In genomic region chr10:79852107-79852789, GRCm38 (mm10) we compare ENCODE assay signal across 8 mouse cellular contexts. TPM values are rescaled to one million over a fixed set of nuclear protein-coding genes. Genes with fewer than 3 reads are reported as not detected.
DNase-seq lines count a peak whose midpoint lies in the region; ATAC-seq and TF ChIP-seq lines count a peak whose summit lies in the region.

No protein-coding gene starts in this region.

- H3K27ac ChIP-seq in forebrain, embryonic 13.5 days: peak overlapping the region; percentile 100
- peak overlapping the region; percentile 99 for H3K27ac ChIP-seq in liver, postnatal 0 days (ENCODE audit: low read depth)
- H3K27ac ChIP-seq in stomach, embryonic 15.5 days: peak overlapping the region; percentile 100

- 63% methylated on average over 9 of the region's 9 CpGs for WGBS in forebrain, embryonic 13.5 days
- WGBS in liver, postnatal 0 days (ENCODE audit: insufficient replicate concordance): 43% methylated on average over 9 of the region's 9 CpGs
- WGBS in stomach, embryonic 15.5 days: 30% methylated on average over 9 of the region's 9 CpGs

- TF ChIP-seq CTCF in liver, postnatal 0 days (IDR thresholded peaks at IDR 0.05; ENCODE audit: low read depth): no peak

- H3K27me3 ChIP-seq in megakaryocyte, embryonic 14.5 days (replicated peaks): no peaks in the 10 kb centered on the region
- no peaks in the 10 kb centered on the region for H3K27me3 ChIP-seq in forebrain, embryonic 13.5 days
- H3K27me3 ChIP-seq in liver, postnatal 0 days (ENCODE audit: insufficient read depth, low read length): no peaks in the 10 kb centered on the region
- no peaks in the 10 kb centered on the region for H3K27me3 ChIP-seq in stomach, embryonic 15.5 days (replicated peaks)

- H3K9me3 ChIP-seq in megakaryocyte, embryonic 14.5 days: no peaks in the 10 kb centered on the region
- H3K9me3 ChIP-seq in forebrain, embryonic 13.5 days (replicated peaks): no peaks in the 10 kb centered on the region
- no peaks in the 10 kb centered on the region for H3K9me3 ChIP-seq in liver, postnatal 0 days (ENCODE audit: low read length)
- H3K9me3 ChIP-seq in stomach, embryonic 15.5 days: no peaks in the 10 kb centered on the region

- H3K9ac ChIP-seq in forebrain, embryonic 13.5 days: peak overlapping the region; percentile 79
- peak overlapping the region; percentile 70 for H3K9ac ChIP-seq in liver, postnatal 0 days (replicated peaks)
- no peak overlapping the region for H3K9ac ChIP-seq in stomach, embryonic 15.5 days

- H3K36me3 ChIP-seq in megakaryocyte, embryonic 14.5 days (replicated peaks; ENCODE audit: low read length): peaks cover 15% of the 10 kb centered on the region
- peaks cover 11% of the 10 kb centered on the region for H3K36me3 ChIP-seq in forebrain, embryonic 13.5 days (ENCODE audit: poor library complexity, severe bottlenecking)
- peaks cover 8% of the 10 kb centered on the region for H3K36me3 ChIP-seq in liver, postnatal 0 days (replicated peaks; ENCODE audit: insufficient read depth, low read length)
- no peaks in the 10 kb centered on the region for H3K36me3 ChIP-seq in stomach, embryonic 15.5 days

- DNase-seq in induced T-regulatory cell, adult 2 months (ENCODE audit: low read depth): peak; percentile 64
- peak; percentile 32 for DNase-seq in liver, postnatal 0 days
- no peak for DNase-seq in left cerebral cortex, adult 9 months (ENCODE audit: low spot score in 2 of 2)

- TF ChIP-seq EP300 in liver, postnatal 0 days (IDR thresholded peaks at IDR 0.05; ENCODE audit: low read depth): no peak

- H3K4me2 ChIP-seq in forebrain, embryonic 13.5 days: peak overlapping the region; percentile 91
- H3K4me2 ChIP-seq in liver, postnatal 0 days (ENCODE audit: low read depth, low read length): peak overlapping the region; percentile 98
- peak overlapping the region; percentile 85 for H3K4me2 ChIP-seq in stomach, embryonic 15.5 days

- peaks cover 59% of the 10 kb centered on the region for H3K4me1 ChIP-seq in megakaryocyte, embryonic 14.5 days
- peaks cover 49% of the 10 kb centered on the region for H3K4me1 ChIP-seq in forebrain, embryonic 13.5 days
- H3K4me1 ChIP-seq in liver, postnatal 0 days (ENCODE audit: insufficient read depth): peaks cover 37% of the 10 kb centered on the region
- H3K4me1 ChIP-seq in stomach, embryonic 15.5 days: peaks cover 31% of the 10 kb centered on the region

- ATAC-seq in megakaryocyte, adult 5-6 weeks (ENCODE audit: poor library complexity, severe bottlenecking): no peak
- no peak for ATAC-seq in forebrain, embryonic 13.5 days
- no peak for ATAC-seq in liver, postnatal 0 days
- no peak for ATAC-seq in stomach, embryonic 15.5 days (ENCODE audit: insufficient read depth, low FRiP score, low read depth)
- ATAC-seq in megakaryocyte-erythroid progenitor cell, adult 5-6 weeks (replicated peaks; ENCODE audit: low FRiP score, low TSS enrichment, poor library complexity, severe bottlenecking): no peak

- H3K4me3 ChIP-seq in megakaryocyte, embryonic 14.5 days (replicated peaks): peak overlapping the region; percentile 98
- H3K4me3 ChIP-seq in forebrain, embryonic 13.5 days: peak overlapping the region; percentile 100
- H3K4me3 ChIP-seq in liver, postnatal 0 days (ENCODE audit: low read depth, low read length): no peak overlapping the region
- H3K4me3 ChIP-seq in stomach, embryonic 15.5 days (replicated peaks): peak overlapping the region; percentile 96; the same call in 1 of the 2 replicates

RNA-seq across cellular contexts. Expression of gene Ptbp1, which starts 2.0 kb away (rescaled TPM):
- polyA plus RNA-seq in megakaryocyte, embryonic 14.5 days (2012; ENCODE audit: insufficient read depth, low replicate concordance): 849 and 1,831 TPM in 2 replicates
- total RNA-seq in megakaryocyte, adult 5-6 weeks (2015): 138 and 144 TPM in 2 replicates
- 97.9 and 133 TPM in 2 replicates for total RNA-seq in megakaryocyte, adult 5-6 weeks (2017)
- 148 and 171 TPM in 2 replicates for polyA plus RNA-seq in forebrain, embryonic 13.5 days (2015; fragmentation: Nextera tagmentation; extraction: Ambion mirVana)
- 55.4 and 59.1 TPM in 2 replicates for polyA plus RNA-seq in liver, postnatal 0 days (2015; fragmentation: Nextera tagmentation; extraction: Ambion mirVana)
- polyA plus RNA-seq in stomach, embryonic 15.5 days (2015; fragmentation: Nextera tagmentation; extraction: Ambion mirVana): 295 and 299 TPM in 2 replicates
- total RNA-seq in megakaryocyte-erythroid progenitor cell, adult 5-6 weeks (2014; fragmentation: Nextera tagmentation): 423 and 470 TPM in 2 replicates
- 149 and 201 TPM in 2 replicates for total RNA-seq in megakaryocyte-erythroid progenitor cell, adult 5-6 weeks (2017)

RNA-seq across cellular contexts. Expression of gene Prtn3, which starts 22.0 kb away (rescaled TPM):
- 96.7 and 434 TPM in 2 replicates for polyA plus RNA-seq in megakaryocyte, embryonic 14.5 days (2012; ENCODE audit: insufficient read depth, low replicate concordance)
- total RNA-seq in megakaryocyte, adult 5-6 weeks (2015): 322 and 372 TPM in 2 replicates
- 92.6 and 97.3 TPM in 2 replicates for total RNA-seq in megakaryocyte, adult 5-6 weeks (2017)
- 12.8 and 15.9 TPM in 2 replicates for polyA plus RNA-seq in forebrain, embryonic 13.5 days (2015; fragmentation: Nextera tagmentation; extraction: Ambion mirVana)
- polyA plus RNA-seq in liver, postnatal 0 days (2015; fragmentation: Nextera tagmentation; extraction: Ambion mirVana): 123 and 127 TPM in 2 replicates
- polyA plus RNA-seq in stomach, embryonic 15.5 days (2015; fragmentation: Nextera tagmentation; extraction: Ambion mirVana): 5.2 and 10.6 TPM in 2 replicates
- 2.5 and 8.7 TPM in 2 replicates for total RNA-seq in megakaryocyte-erythroid progenitor cell, adult 5-6 weeks (2014; fragmentation: Nextera tagmentation)
- 0.56 and 5.9 TPM in 2 replicates for total RNA-seq in megakaryocyte-erythroid progenitor cell, adult 5-6 weeks (2017)

RNA-seq across cellular contexts. Expression of gene Plppr3, which starts 22.2 kb away (rescaled TPM):
- 0.80 and 16.9 TPM in 2 replicates for polyA plus RNA-seq in megakaryocyte, embryonic 14.5 days (2012; ENCODE audit: insufficient read depth, low replicate concordance)
- total RNA-seq in megakaryocyte, adult 5-6 weeks (2015): 6.2 and 10.6 TPM in 2 replicates
- total RNA-seq in megakaryocyte, adult 5-6 weeks (2017): 13.2 and 17.6 TPM in 2 replicates
- polyA plus RNA-seq in forebrain, embryonic 13.5 days (2015; fragmentation: Nextera tagmentation; extraction: Ambion mirVana): 290 and 308 TPM in 2 replicates
- 2.9 and 4.9 TPM in 2 replicates for polyA plus RNA-seq in liver, postnatal 0 days (2015; fragmentation: Nextera tagmentation; extraction: Ambion mirVana)
- polyA plus RNA-seq in stomach, embryonic 15.5 days (2015; fragmentation: Nextera tagmentation; extraction: Ambion mirVana): 32.9 and 36.1 TPM in 2 replicates
- not detected in 2 replicates for total RNA-seq in megakaryocyte-erythroid progenitor cell, adult 5-6 weeks (2014; fragmentation: Nextera tagmentation)
- 5.8 and 15.0 TPM in 2 replicates for total RNA-seq in megakaryocyte-erythroid progenitor cell, adult 5-6 weeks (2017)

RNA-seq across cellular contexts. Expression of gene Misp, which starts 31.5 kb away (rescaled TPM):
- 1.5 and 2.5 TPM in 2 replicates for polyA plus RNA-seq in megakaryocyte, embryonic 14.5 days (2012; ENCODE audit: insufficient read depth, low replicate concordance)
- total RNA-seq in megakaryocyte, adult 5-6 weeks (2015): not detected in 2 replicates
- total RNA-seq in megakaryocyte, adult 5-6 weeks (2017): not detected in 2 replicates
- polyA plus RNA-seq in forebrain, embryonic 13.5 days (2015; fragmentation: Nextera tagmentation; extraction: Ambion mirVana): 0.71 and 1.1 TPM in 2 replicates
- 1.00 and 1.3 TPM in 2 replicates for polyA plus RNA-seq in liver, postnatal 0 days (2015; fragmentation: Nextera tagmentation; extraction: Ambion mirVana)
- 50.0 and 67.2 TPM in 2 replicates for polyA plus RNA-seq in stomach, embryonic 15.5 days (2015; fragmentation: Nextera tagmentation; extraction: Ambion mirVana)
- not detected in 2 replicates for total RNA-seq in megakaryocyte-erythroid progenitor cell, adult 5-6 weeks (2014; fragmentation: Nextera tagmentation)
- total RNA-seq in megakaryocyte-erythroid progenitor cell, adult 5-6 weeks (2017): not detected in 2 replicates

RNA-seq across cellular contexts. Expression of gene Elane, which starts 33.8 kb away (rescaled TPM):
- 5.6 and 23.2 TPM in 2 replicates for polyA plus RNA-seq in megakaryocyte, embryonic 14.5 days (2012; ENCODE audit: insufficient read depth, low replicate concordance)
- total RNA-seq in megakaryocyte, adult 5-6 weeks (2015): 348 and 366 TPM in 2 replicates
- 161 and 164 TPM in 2 replicates for total RNA-seq in megakaryocyte, adult 5-6 weeks (2017)
- polyA plus RNA-seq in forebrain, embryonic 13.5 days (2015; fragmentation: Nextera tagmentation; extraction: Ambion mirVana): 0.24 TPM in 1 of 2 replicates, not detected in the other
- polyA plus RNA-seq in liver, postnatal 0 days (2015; fragmentation: Nextera tagmentation; extraction: Ambion mirVana): 180 and 207 TPM in 2 replicates
- polyA plus RNA-seq in stomach, embryonic 15.5 days (2015; fragmentation: Nextera tagmentation; extraction: Ambion mirVana): 3.8 and 11.1 TPM in 2 replicates
- 10.5 TPM in 1 of 2 replicates, not detected in the other for total RNA-seq in megakaryocyte-erythroid progenitor cell, adult 5-6 weeks (2014; fragmentation: Nextera tagmentation)
- total RNA-seq in megakaryocyte-erythroid progenitor cell, adult 5-6 weeks (2017): 0.23 and 1.3 TPM in 2 replicates

Comparison
In these comparisons a context has a peak if more than half of its experiments do, and no peak if none do; other contexts are left out.
1. DNase-seq: peak in induced T-regulatory cell, adult 2 months (single experiment) and liver, postnatal 0 days (single experiment); none in left cerebral cortex, adult 9 months (0 of 2).
2. Peak in every context shown above with its lines, with median percentiles within 50 percentile points of each other: H3K27ac ChIP-seq and H3K4me2 ChIP-seq.